Mouse (Mus musculus): ENCODE data around the gene Mmachc. TPM values are rescaled to one million over a fixed set of nuclear protein-coding genes. Genes with fewer than 3 reads are reported as not detected.
"Not testable (repeated sequence)": the region's sequence is repeated elsewhere in the genome, so short reads cannot be mapped to it uniquely, and the experiment has no call there.

Mmachc gene
- total RNA-seq, 1 experiment from 2014 or later = 24.9 TPM

- ATAC-seq (replicated peaks; ENCODE audit: low read depth, poor library complexity, severe bottlenecking) = no peak
Measured at GRCm38 (mm10) chr4:116693785-116694184, 14.4 kb downstream of the Mmachc start.

GRCm38 (mm10) chr4:116692146-116692545, 16.1 kb downstream of the Mmachc start:
- ATAC-seq (replicated peaks; ENCODE audit: low read depth, poor library complexity, severe bottlenecking) = no peak

GRCm38 (mm10) chr4:116689309-116689876, 18.8 kb downstream of the Mmachc start:
- ATAC-seq (replicated peaks; ENCODE audit: low read depth, poor library complexity, severe bottlenecking) = no peak

GRCm38 (mm10) chr4:116687041-116687440, 21.2 kb downstream of the Mmachc start:
- ATAC-seq (replicated peaks; ENCODE audit: low read depth, poor library complexity, severe bottlenecking) = no peak

GRCm38 (mm10) chr4:116685402-116686061, 22.7 kb downstream of the Mmachc start, which contains the start of gene Prdx1:
Gene Prdx1, plus strand, starts transcription at chr4:116685544.
- ATAC-seq (replicated peaks; ENCODE audit: low read depth, poor library complexity, severe bottlenecking) = peak; percentile 85

GRCm38 (mm10) chr4:116684665-116685064, 23.5 kb downstream of the Mmachc start:
- ATAC-seq (replicated peaks; ENCODE audit: low read depth, poor library complexity, severe bottlenecking) = no peak

GRCm38 (mm10) chr4:116683957-116684356, 24.2 kb downstream of the Mmachc start:
- ATAC-seq (replicated peaks; ENCODE audit: low read depth, poor library complexity, severe bottlenecking) = no peak

GRCm38 (mm10) chr4:116680521-116680920, 27.7 kb downstream of the Mmachc start:
- ATAC-seq (replicated peaks; ENCODE audit: low read depth, poor library complexity, severe bottlenecking) = not testable (repeated sequence)

- ATAC-seq (replicated peaks; ENCODE audit: low read depth, poor library complexity, severe bottlenecking) = no peak
Measured at GRCm38 (mm10) chr4:116679141-116679540, 29.1 kb downstream of the Mmachc start.

GRCm38 (mm10) chr4:116677808-116678207, 30.4 kb downstream of the Mmachc start:
- no peak for ATAC-seq (replicated peaks; ENCODE audit: low read depth, poor library complexity, severe bottlenecking)

GRCm38 (mm10) chr4:116676027-116676426, 32.2 kb downstream of the Mmachc start:
- no peak for ATAC-seq (replicated peaks; ENCODE audit: low read depth, poor library complexity, severe bottlenecking)

GRCm38 (mm10) chr4:116674761-116675160, 33.4 kb downstream of the Mmachc start:
- ATAC-seq (replicated peaks; ENCODE audit: low read depth, poor library complexity, severe bottlenecking) = not testable (repeated sequence)

- peak; percentile 83 for ATAC-seq (replicated peaks; ENCODE audit: low read depth, poor library complexity, severe bottlenecking)
Measured at GRCm38 (mm10) chr4:116672785-116673184, 35.4 kb downstream of the Mmachc start.

- ATAC-seq (replicated peaks; ENCODE audit: low read depth, poor library complexity, severe bottlenecking) = no peak
Measured at GRCm38 (mm10) chr4:116669291-116669690, 38.9 kb downstream of the Mmachc start.

GRCm38 (mm10) chr4:116668145-116668544, 40.1 kb downstream of the Mmachc start:
- peak; percentile 88 for ATAC-seq (replicated peaks; ENCODE audit: low read depth, poor library complexity, severe bottlenecking)

GRCm38 (mm10) chr4:116666625-116667024, 41.6 kb downstream of the Mmachc start:
- no peak for ATAC-seq (replicated peaks; ENCODE audit: low read depth, poor library complexity, severe bottlenecking)

- no peak for ATAC-seq (replicated peaks; ENCODE audit: low read depth, poor library complexity, severe bottlenecking)
Measured at GRCm38 (mm10) chr4:116661998-116662397, 46.2 kb downstream of the Mmachc start.

GRCm38 (mm10) chr4:116660829-116661228, 47.4 kb downstream of the Mmachc start:
- ATAC-seq (replicated peaks; ENCODE audit: low read depth, poor library complexity, severe bottlenecking) = no peak

- ATAC-seq (replicated peaks; ENCODE audit: low read depth, poor library complexity, severe bottlenecking) = not testable (repeated sequence)
Measured at GRCm38 (mm10) chr4:116659916-116660315, 48.3 kb downstream of the Mmachc start.

GRCm38 (mm10) chr4:116659474-116659873, 48.7 kb downstream of the Mmachc start:
- no peak for ATAC-seq (replicated peaks; ENCODE audit: low read depth, poor library complexity, severe bottlenecking)

- no peak for ATAC-seq (replicated peaks; ENCODE audit: low read depth, poor library complexity, severe bottlenecking)
Measured at GRCm38 (mm10) chr4:116657971-116658370, 50.2 kb downstream of the Mmachc start.

- ATAC-seq (replicated peaks; ENCODE audit: low read depth, poor library complexity, severe bottlenecking) = no peak
Measured at GRCm38 (mm10) chr4:116655658-116656057, 52.5 kb downstream of the Mmachc start.

Data from common myeloid progenitor, adult 5-6 weeks (primary cell).